Mouse (Mus musculus): ENCODE results near the gene Tpm1. TPM values are rescaled to one million over a fixed set of nuclear protein-coding genes. Genes with fewer than 3 reads are reported as not detected.

Tpm1 gene
- polyA plus RNA-seq, 1 experiment, result 104 TPM

DNA sequence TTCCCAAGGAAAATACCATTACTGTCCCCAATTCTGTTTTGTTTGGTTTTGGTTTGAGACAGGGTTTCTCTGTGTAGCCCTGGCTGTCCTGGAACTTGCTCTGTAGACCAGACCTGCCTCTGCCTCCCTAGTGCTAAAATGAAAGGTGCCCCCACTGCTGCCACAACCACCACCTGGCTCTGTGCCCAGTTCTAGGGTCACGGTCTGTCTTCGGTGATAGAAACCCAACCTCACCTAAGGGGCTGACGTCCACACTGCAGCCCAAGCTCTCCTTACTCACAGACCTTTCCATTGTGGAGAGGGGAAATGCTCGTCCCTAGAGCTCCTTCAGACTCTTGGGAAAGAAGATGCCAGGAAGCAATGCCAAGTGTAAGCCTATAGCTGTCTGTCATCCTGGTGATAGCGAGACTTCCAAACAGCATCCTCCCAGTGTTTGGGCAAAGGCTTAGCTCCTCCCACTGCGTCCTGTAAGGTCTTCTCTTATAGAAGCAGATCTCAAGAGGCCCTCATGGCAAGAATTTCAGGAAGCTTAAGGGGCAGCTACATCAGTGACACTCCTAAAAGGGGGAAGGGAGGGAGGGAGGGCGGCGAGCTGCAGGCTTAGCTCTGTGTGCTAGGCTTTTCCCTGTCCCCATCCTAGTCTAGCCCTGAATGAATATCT lies 57.3 kb downstream of the Tpm1 start:
- TF ChIP-seq CTCF (IDR thresholded peaks at IDR 0.05; ENCODE audit: low read depth, low read length), result no peak
- no peak for TF ChIP-seq POLR2A (IDR thresholded peaks at IDR 0.05; ENCODE audit: borderline replicate concordance, low read depth, low read length)
- Histone ChIP-seq H3K27ac (ENCODE audit: insufficient read depth, low read depth, low read length) (no peak overlapping the region), H3K4me1 (ENCODE audit: control insufficient read depth, insufficient read depth, low read length) (peaks cover 41% of the 10 kb centered on the region), H3K4me3 (ENCODE audit: insufficient read depth, low read length) (no peak overlapping the region)

DNA sequence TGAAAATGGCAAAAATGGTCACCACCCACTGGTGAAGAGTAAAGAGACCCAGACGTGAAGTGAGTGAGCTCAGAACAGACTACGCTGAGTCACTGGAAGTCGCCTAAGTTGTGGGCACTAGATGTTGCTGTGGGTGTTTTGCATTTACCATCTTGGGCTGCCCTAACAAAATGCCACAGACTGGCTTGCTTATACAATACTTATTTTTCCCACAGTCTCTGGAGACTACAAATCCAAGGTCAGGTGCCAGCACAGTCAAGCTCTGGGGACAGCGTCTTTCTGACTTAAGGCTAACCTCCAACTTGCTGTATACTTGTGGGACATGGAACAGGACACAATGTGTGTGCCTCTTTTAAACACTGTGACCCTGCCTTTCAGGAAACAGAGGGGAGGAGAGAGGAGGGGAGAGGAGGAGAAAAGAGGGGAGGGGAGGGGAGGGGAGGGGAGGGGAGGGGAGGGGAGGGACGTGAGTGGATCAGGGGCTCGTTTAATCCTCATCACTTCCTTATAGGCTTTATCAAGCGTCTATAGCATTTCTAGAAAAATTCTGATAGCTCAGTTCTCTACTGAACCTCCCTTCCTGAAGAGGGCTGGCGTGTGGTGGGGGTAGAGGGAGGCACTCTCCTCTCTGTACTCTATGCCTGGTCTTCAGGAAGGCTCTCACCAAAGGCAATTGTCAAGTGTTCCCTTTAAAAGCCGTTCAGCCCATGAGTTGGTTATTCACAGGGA lies 58.0 kb downstream of the Tpm1 start:
- Histone ChIP-seq H3K4me1 (ENCODE audit: control insufficient read depth, insufficient read depth, low read length) (peaks cover 41% of the 10 kb centered on the region), H3K27ac (ENCODE audit: insufficient read depth, low read depth, low read length) (peak overlapping the region; percentile 31; the same call in 1 of the 2 replicates), H3K4me3 (ENCODE audit: insufficient read depth, low read length) (no peak overlapping the region)
- no peak for TF ChIP-seq CTCF (IDR thresholded peaks at IDR 0.05; ENCODE audit: low read depth, low read length)
- no peak for TF ChIP-seq POLR2A (IDR thresholded peaks at IDR 0.05; ENCODE audit: borderline replicate concordance, low read depth, low read length)

DNA sequence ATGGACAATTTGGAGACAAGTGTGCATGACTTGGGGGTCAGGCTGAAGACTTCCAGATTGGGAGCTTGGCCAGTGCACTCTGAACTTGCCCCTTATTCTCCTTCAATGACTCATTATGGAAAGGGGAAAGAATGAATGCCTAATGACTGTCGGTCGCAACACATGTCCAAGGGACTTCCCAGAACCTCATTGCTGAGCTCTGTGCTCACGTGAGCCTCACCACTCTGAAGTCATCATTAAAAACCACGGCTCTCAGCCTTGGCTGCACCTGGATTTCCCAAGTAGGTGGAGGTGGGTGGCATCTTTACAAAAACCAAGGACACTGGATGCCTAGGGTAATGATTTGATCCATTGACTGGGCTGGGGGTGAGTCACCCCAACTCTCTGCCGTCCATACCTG lies 59.2 kb downstream of the Tpm1 start:
- no peak for TF ChIP-seq CTCF (IDR thresholded peaks at IDR 0.05; ENCODE audit: low read depth, low read length)
- no peak for TF ChIP-seq POLR2A (IDR thresholded peaks at IDR 0.05; ENCODE audit: borderline replicate concordance, low read depth, low read length)
- H3K4me1 ChIP-seq (ENCODE audit: control insufficient read depth, insufficient read depth, low read length), result peaks cover 45% of the 10 kb centered on the region
- H3K27ac ChIP-seq (ENCODE audit: insufficient read depth, low read depth, low read length), result peak overlapping the region; percentile 71
- H3K4me3 ChIP-seq (ENCODE audit: insufficient read depth, low read length), result no peak overlapping the region

- Histone ChIP-seq H3K4me1 (ENCODE audit: control insufficient read depth, insufficient read depth, low read length) (peaks cover 45% of the 10 kb centered on the region), H3K27ac (ENCODE audit: insufficient read depth, low read depth, low read length) (peak overlapping the region; percentile 71), H3K4me3 (ENCODE audit: insufficient read depth, low read length) (no peak overlapping the region)
- TF ChIP-seq POLR2A (IDR thresholded peaks at IDR 0.05; ENCODE audit: borderline replicate concordance, low read depth, low read length) (no peak), CTCF (IDR thresholded peaks at IDR 0.05; ENCODE audit: low read depth, low read length) (no peak)
These were observed 59.6 kb downstream of the Tpm1 start for GRCm38 (mm10) chr9:66989581-66989980.

GRCm38 (mm10) chr9:66988888-66989414 lies 60.3 kb downstream of the Tpm1 start:
- no peak for TF ChIP-seq CTCF (IDR thresholded peaks at IDR 0.05; ENCODE audit: low read depth, low read length)
- TF ChIP-seq POLR2A (IDR thresholded peaks at IDR 0.05; ENCODE audit: borderline replicate concordance, low read depth, low read length), result no peak
- Histone ChIP-seq H3K4me3 (ENCODE audit: insufficient read depth, low read length) (peak overlapping the region; percentile 9), H3K27ac (ENCODE audit: insufficient read depth, low read depth, low read length) (peak overlapping the region; percentile 71), H3K4me1 (ENCODE audit: control insufficient read depth, insufficient read depth, low read length) (peaks cover 45% of the 10 kb centered on the region)

GRCm38 (mm10) chr9:66988198-66988887 lies 60.9 kb downstream of the Tpm1 start:
- TF ChIP-seq CTCF (IDR thresholded peaks at IDR 0.05; ENCODE audit: low read depth, low read length), result no peak
- peak; percentile 20; the same call in 1 of the 2 replicates for TF ChIP-seq POLR2A (IDR thresholded peaks at IDR 0.05; ENCODE audit: borderline replicate concordance, low read depth, low read length)
- peak overlapping the region; percentile 71 for H3K27ac ChIP-seq (ENCODE audit: insufficient read depth, low read depth, low read length)
- peak overlapping the region; percentile 9; the same call in 1 of the 2 replicates for H3K4me3 ChIP-seq (ENCODE audit: insufficient read depth, low read length)
- peaks cover 45% of the 10 kb centered on the region for H3K4me1 ChIP-seq (ENCODE audit: control insufficient read depth, insufficient read depth, low read length)

GRCm38 (mm10) chr9:66985377-66985776 lies 63.8 kb downstream of the Tpm1 start:
- Histone ChIP-seq H3K4me1 (ENCODE audit: control insufficient read depth, insufficient read depth, low read length) (peaks cover 32% of the 10 kb centered on the region), H3K4me3 (ENCODE audit: insufficient read depth, low read length) (no peak overlapping the region), H3K27ac (ENCODE audit: insufficient read depth, low read depth, low read length) (no peak overlapping the region)
- TF ChIP-seq CTCF (IDR thresholded peaks at IDR 0.05; ENCODE audit: low read depth, low read length), result no peak
- no peak for TF ChIP-seq POLR2A (IDR thresholded peaks at IDR 0.05; ENCODE audit: borderline replicate concordance, low read depth, low read length)

- no peak for TF ChIP-seq CTCF (IDR thresholded peaks at IDR 0.05; ENCODE audit: low read depth, low read length)
- TF ChIP-seq POLR2A (IDR thresholded peaks at IDR 0.05; ENCODE audit: borderline replicate concordance, low read depth, low read length), result no peak
- no peak overlapping the region for H3K4me3 ChIP-seq (ENCODE audit: insufficient read depth, low read length)
- H3K27ac ChIP-seq (ENCODE audit: insufficient read depth, low read depth, low read length), result no peak overlapping the region
- peaks cover 20% of the 10 kb centered on the region for H3K4me1 ChIP-seq (ENCODE audit: control insufficient read depth, insufficient read depth, low read length)
These were observed 67.1 kb downstream of the Tpm1 start for GRCm38 (mm10) chr9:66982085-66982484.

DNA sequence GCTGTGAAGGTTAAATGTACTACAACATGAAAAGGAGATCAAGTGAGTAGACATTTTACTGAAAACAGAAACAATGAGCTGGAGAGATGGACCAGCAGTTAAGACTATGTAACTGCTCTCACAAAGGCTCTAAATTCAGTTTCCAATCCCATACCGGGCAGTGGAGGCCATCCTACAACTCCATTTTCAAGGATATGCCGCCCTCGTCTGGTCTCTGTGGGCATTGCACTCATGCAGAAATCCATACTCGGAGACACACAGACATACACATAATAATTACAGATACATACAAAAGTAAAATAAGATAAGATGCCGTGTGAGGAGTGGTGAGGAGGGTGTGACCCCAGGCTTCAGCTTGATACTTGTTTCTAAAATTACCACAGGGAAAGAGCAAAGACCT lies 68.7 kb downstream of the Tpm1 start:
- no peak overlapping the region for H3K27ac ChIP-seq (ENCODE audit: insufficient read depth, low read depth, low read length)
- H3K4me1 ChIP-seq (ENCODE audit: control insufficient read depth, insufficient read depth, low read length), result peaks cover 30% of the 10 kb centered on the region
- TF ChIP-seq POLR2A (IDR thresholded peaks at IDR 0.05; ENCODE audit: borderline replicate concordance, low read depth, low read length), result no peak
- peak; percentile 49 for TF ChIP-seq CTCF (IDR thresholded peaks at IDR 0.05; ENCODE audit: low read depth, low read length)
- H3K4me3 ChIP-seq (ENCODE audit: insufficient read depth, low read length), result no peak overlapping the region

Measured in bone marrow macrophage, adult 2 months (primary cell).